Comparison of ENCODE assay signal across 25 mouse cellular contexts in the genomic region with DNA sequence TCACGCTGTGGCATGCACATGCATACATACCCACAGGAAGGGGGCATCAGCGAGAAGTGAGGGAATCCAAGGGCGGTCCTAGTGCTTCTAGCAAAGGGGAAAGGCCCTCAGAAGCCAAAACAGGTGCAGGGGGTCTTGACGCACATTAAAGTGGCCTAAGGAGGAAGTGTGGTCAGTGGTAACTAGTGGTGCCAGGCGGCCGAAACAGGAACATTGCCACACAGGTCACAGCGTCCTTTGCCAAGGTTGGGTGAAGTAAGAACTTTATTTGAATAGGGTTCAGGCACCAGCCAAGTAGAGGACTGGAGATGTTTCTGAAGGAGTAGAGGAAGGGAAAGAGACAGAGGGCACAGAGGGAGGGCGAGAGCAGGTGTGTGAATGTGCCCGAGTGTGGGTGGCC. TPM values are rescaled to one million over a fixed set of nuclear protein-coding genes. Genes with fewer than 3 reads are reported as not detected.
DNase-seq lines count a peak whose midpoint lies in the region; ATAC-seq and TF ChIP-seq lines count a peak whose summit lies in the region.
"Had no signal": no experiment of that assay in that cellular context is flagged by ENCODE, and none has a peak within 500 bp of the region (broad histone marks: within the 10 kb centered on the region; RNA-seq: fewer than 3 reads in every experiment).

No protein-coding gene starts in this region.

- DNase-seq in adrenal gland, postnatal 10 days, result peak; percentile 55
- no peak for DNase-seq in adrenal gland, postnatal 4 days (ENCODE audit: low spot score in 2 of 2)
- DNase-seq in liver, adult 2 months (ENCODE audit: extremely low read depth, low read depth, low spot score), result peak; percentile 67
- DNase-seq in liver (no peak), 416B (ENCODE audit: low read depth) (peak; percentile 70)
- DNase-seq in ovary, postnatal 10 days (ENCODE audit: low spot score), result no peak
- DNase-seq in right cerebral cortex, postnatal 36 days (ENCODE audit: low spot score in 2 of 2), result no peak
- DNase-seq: cerebellum, adult 18-20 months; cerebellum, postnatal 25 days; forebrain, postnatal 0 days; heart, postnatal 14 days; kidney, adult 8-10 months; kidney, postnatal 14 days; lung, postnatal 36 days; right cerebral cortex, postnatal 25 days; thymus, adult 18-20 months; thymus, postnatal 4 days had no signal

- no peak overlapping the region for H3K9ac ChIP-seq in liver, adult 2 months (ENCODE audit: low read depth, low read length)
- H3K9ac ChIP-seq: forebrain, postnatal 0 days; hindbrain, embryonic 13.5 days; liver, embryonic 12.5 days; lung, embryonic 14.5 days; midbrain, embryonic 12.5 days had no signal

- no peaks in the 10 kb centered on the region for H3K4me1 ChIP-seq in liver, adult 2 months (ENCODE audit: control insufficient read depth, insufficient read depth, low read length)
- H3K4me1 ChIP-seq: hindbrain, embryonic 13.5 days; midbrain, embryonic 12.5 days had no signal

- no peaks in the 10 kb centered on the region for H3K36me3 ChIP-seq in liver, adult 2 months (ENCODE audit: control insufficient read depth, insufficient read depth, low read length)
- H3K36me3 ChIP-seq: forebrain, embryonic 10.5 days; hindbrain, embryonic 13.5 days; limb, embryonic 10.5 days; liver, embryonic 12.5 days; midbrain, embryonic 12.5 days had no signal

- TF ChIP-seq POLR2A in liver, adult 2 months (IDR thresholded peaks at IDR 0.05; ENCODE audit: extremely low read depth, insufficient read depth, low read length), result no peak

- H3K27ac ChIP-seq in liver, adult 2 months (replicated peaks; ENCODE audit: insufficient read depth, low read depth, low read length), result no peak overlapping the region
- H3K27ac ChIP-seq: forebrain, embryonic 10.5 days; hindbrain, embryonic 13.5 days; liver, embryonic 12.5 days; midbrain, embryonic 12.5 days had no signal

- no peaks in the 10 kb centered on the region for H3K27me3 ChIP-seq in liver, adult 2 months (ENCODE audit: control insufficient read depth, insufficient read depth, low read length)
- H3K27me3 ChIP-seq: midbrain, embryonic 12.5 days had no signal

- peak; percentile 92 for ATAC-seq in granulocyte monocyte progenitor cell, adult 5-6 weeks (replicated peaks; ENCODE audit: poor library complexity, severe bottlenecking)
- ATAC-seq: forebrain, postnatal 0 days; inflammation-experienced regulatory T-cells, adult 6 months; liver, embryonic 12.5 days had no signal

- H3K79me2 ChIP-seq in liver, adult 2 months (ENCODE audit: control insufficient read depth, insufficient read depth, low read length), result no peaks in the 10 kb centered on the region

- H3K4me3 ChIP-seq in liver, adult 2 months (ENCODE audit: insufficient read depth, low read depth, low read length), result no peak overlapping the region
- H3K4me3 ChIP-seq: forebrain, embryonic 10.5 days; hindbrain, embryonic 13.5 days; limb, embryonic 10.5 days; liver, embryonic 12.5 days; midbrain, embryonic 12.5 days had no signal

- no peak for TF ChIP-seq CTCF in liver, adult 2 months (IDR thresholded peaks at IDR 0.05; ENCODE audit: low read depth, low read length)

- WGBS in liver, adult 2 months, result 69% methylated on average over 9 of the region's 9 CpGs

RNA-seq across cellular contexts. Expression of gene Ankrd9, which starts 6.3 kb away (rescaled TPM):
- total RNA-seq in adrenal gland, postnatal 10 days (2021), result 10 to 100 TPM; 35.7 to 49.7 TPM
- 1 to 10 TPM; 9.1 to 9.7 TPM for total RNA-seq in adrenal gland, postnatal 4 days (2021)
- total RNA-seq in liver, adult 2 months (2014; rRNA removed), result 0.94 and 1.4 TPM in 2 replicates
- polyA plus RNA-seq in liver, adult 2 months (2012; rRNA removed), result 10.5 and 12.8 TPM in 2 replicates
- 0.17 and 2.4 TPM in 2 replicates for total RNA-seq in granulocyte monocyte progenitor cell, adult 5-6 weeks (2014; fragmentation: Nextera tagmentation)
- total RNA-seq in granulocyte monocyte progenitor cell, adult 5-6 weeks (2017), result 1.7 and 7.3 TPM in 2 replicates

RNA-seq across cellular contexts. Expression of gene Rcor1, which starts 54.0 kb away (rescaled TPM):
- 10 to 100 TPM; 38.5 to 39.2 TPM for total RNA-seq in adrenal gland, postnatal 10 days (2021)
- total RNA-seq in adrenal gland, postnatal 4 days (2021), result 10 to 100 TPM; 47.5 to 49.4 TPM
- 4.4 and 5.9 TPM in 2 replicates for total RNA-seq in liver, adult 2 months (2014; rRNA removed)
- 3.4 and 5.3 TPM in 2 replicates for polyA plus RNA-seq in liver, adult 2 months (2012; rRNA removed)
- 36.3 and 44.3 TPM in 2 replicates for total RNA-seq in granulocyte monocyte progenitor cell, adult 5-6 weeks (2014; fragmentation: Nextera tagmentation)
- 29.1 and 31.7 TPM in 2 replicates for total RNA-seq in granulocyte monocyte progenitor cell, adult 5-6 weeks (2017)

Comparison
In these comparisons a context has a peak if more than half of its experiments do, and no peak if none do; other contexts are left out.
1. DNase-seq: peak in adrenal gland, postnatal 10 days (single experiment), liver, adult 2 months (single experiment) and 416B (single experiment); none in adrenal gland, postnatal 4 days (0 of 2), liver (single experiment), ovary, postnatal 10 days (single experiment) and right cerebral cortex, postnatal 36 days (0 of 2).